Mouse (Mus musculus): ENCODE data around the gene Ada.
"Not testable (repeated sequence)": the region's sequence is repeated elsewhere in the genome, so short reads cannot be mapped to it uniquely, and the experiment has no call there.

Ada gene

GRCm38 (mm10) chr2:163699078-163699780, 50.8 kb downstream of the Ada start:
- DNase-seq (ENCODE audit: extremely low spot score, low read depth, low spot score) = no peak

GRCm38 (mm10) chr2:163697764-163698480, 52.1 kb downstream of the Ada start:
- no peak for DNase-seq (ENCODE audit: extremely low spot score, low read depth, low spot score)

GRCm38 (mm10) chr2:163696763-163697162, 53.3 kb downstream of the Ada start:
- no peak for DNase-seq (ENCODE audit: extremely low spot score, low read depth, low spot score)

GRCm38 (mm10) chr2:163693716-163694314, 56.2 kb downstream of the Ada start:
- DNase-seq (ENCODE audit: extremely low spot score, low read depth, low spot score) = no peak

- DNase-seq (ENCODE audit: extremely low spot score, low read depth, low spot score) = no peak
These were observed 57.0 kb downstream of the Ada start for GRCm38 (mm10) chr2:163692873-163693612.

GRCm38 (mm10) chr2:163691846-163692605, 58.0 kb downstream of the Ada start:
- DNase-seq (ENCODE audit: extremely low spot score, low read depth, low spot score) = no peak

GRCm38 (mm10) chr2:163690409-163691304, 59.4 kb downstream of the Ada start:
- no peak for DNase-seq (ENCODE audit: extremely low spot score, low read depth, low spot score)

GRCm38 (mm10) chr2:163689771-163690170, 60.3 kb downstream of the Ada start:
- no peak for DNase-seq (ENCODE audit: extremely low spot score, low read depth, low spot score)

GRCm38 (mm10) chr2:163688377-163688776, 61.7 kb downstream of the Ada start:
- DNase-seq (ENCODE audit: extremely low spot score, low read depth, low spot score) = not testable (repeated sequence)

GRCm38 (mm10) chr2:163686886-163687285, 63.2 kb downstream of the Ada start:
- DNase-seq (ENCODE audit: extremely low spot score, low read depth, low spot score) = no peak

GRCm38 (mm10) chr2:163686233-163686632, 63.8 kb downstream of the Ada start:
- DNase-seq (ENCODE audit: extremely low spot score, low read depth, low spot score) = no peak

GRCm38 (mm10) chr2:163685761-163686200, 64.3 kb downstream of the Ada start:
- DNase-seq (ENCODE audit: extremely low spot score, low read depth, low spot score) = no peak

GRCm38 (mm10) chr2:163685287-163685686, 64.8 kb downstream of the Ada start:
- no peak for DNase-seq (ENCODE audit: extremely low spot score, low read depth, low spot score)

GRCm38 (mm10) chr2:163682344-163682743, 67.7 kb downstream of the Ada start:
- DNase-seq (ENCODE audit: extremely low spot score, low read depth, low spot score) = no peak

- DNase-seq (ENCODE audit: extremely low spot score, low read depth, low spot score) = no peak
These were observed 73.3 kb downstream of the Ada start for GRCm38 (mm10) chr2:163676745-163677144.
